Mouse (Mus musculus): ENCODE data around the gene Emp1. TPM values are rescaled to one million over a fixed set of nuclear protein-coding genes. Genes with fewer than 3 reads are reported as not detected.

Emp1 gene
- 10 to 100 TPM; 20.3 to 60.2 TPM for total RNA-seq (2021)
- long read RNA-seq, experiment 1, partial matches to known transcripts: 5 of 8 reads
- long read RNA-seq, experiment 1, other reads (novel, unspliced or antisense): 0 of 8 reads
- long read RNA-seq, experiment 2: 0 reads

DNA sequence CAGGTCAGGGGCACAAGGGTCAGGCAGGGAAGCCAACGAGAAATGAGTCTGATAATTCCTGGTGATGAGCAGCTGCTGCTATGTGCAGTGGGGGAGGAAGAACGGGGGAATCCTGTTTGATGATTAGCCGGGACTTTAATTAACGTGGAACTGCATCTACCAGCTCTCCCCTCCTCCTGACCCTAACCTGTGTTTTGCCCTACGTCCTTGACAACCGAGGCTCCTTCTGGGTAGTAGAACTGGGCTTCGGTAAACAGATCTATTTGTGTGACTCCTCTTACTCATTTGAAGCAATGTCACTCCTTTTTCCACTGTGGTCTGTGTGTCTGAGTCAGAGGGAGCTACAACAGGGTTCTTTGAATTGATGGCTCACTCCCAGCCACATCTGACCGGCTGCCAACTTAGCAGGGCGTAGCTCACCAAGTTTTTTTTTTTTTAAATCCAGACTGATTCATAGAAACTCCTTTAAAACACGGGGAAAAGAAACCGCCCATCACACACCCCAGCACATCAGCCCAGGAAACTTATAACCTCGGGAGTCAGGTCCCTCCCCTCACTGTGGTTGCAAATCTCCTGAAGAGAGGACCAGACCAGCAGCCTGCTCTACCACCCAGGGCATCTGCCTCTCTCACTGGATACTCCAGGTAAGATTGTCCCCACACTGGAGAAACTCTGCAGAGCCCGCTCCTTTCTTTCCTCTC, at the start of gene Emp1:
TSS of gene Emp1 (plus strand) at position 87 of the 701 bp plus-strand sequence.
- TF ChIP-seq CTCF (IDR thresholded peaks at IDR 0.05): no peak

DNA sequence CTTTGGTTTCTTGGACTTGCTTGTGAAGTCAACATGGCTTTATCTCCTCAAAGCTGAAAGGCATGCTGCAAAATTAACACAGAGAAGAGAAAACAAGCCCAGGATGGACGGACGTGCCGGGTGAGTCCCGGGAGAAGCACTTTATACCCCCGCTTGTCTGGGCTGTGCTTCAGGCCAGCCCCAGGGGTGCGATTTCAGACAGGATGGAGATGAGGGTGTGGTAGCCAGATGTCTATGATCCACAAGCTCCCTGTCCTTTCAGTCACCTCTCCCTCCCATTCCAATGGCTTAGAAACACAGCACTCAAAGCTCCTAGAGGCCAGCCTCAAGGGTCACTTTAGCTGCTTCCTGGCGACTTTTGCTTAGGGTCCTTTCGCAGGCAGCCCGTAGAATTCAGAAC, 48.4 kb upstream of the Emp1 start:
- intact Hi-C loops (cut with DNase I): no loop called here
- peak overlapping the region; percentile 65 for H3K27ac ChIP-seq
- H3K4me3 ChIP-seq: no peak overlapping the region
- peak; percentile 75 for DNase-seq
- TF ChIP-seq CTCF (IDR thresholded peaks at IDR 0.05): no peak

More for the DNA sequence above, at the start of gene Emp1:
- Histone ChIP-seq H3K4me3 (peak within 1 kb of the TSS; percentile 76), H3K27ac (peak within 1 kb of the TSS; percentile 92)
- peak; percentile 92 for DNase-seq
- intact Hi-C loops (cut with DNase I): loop anchor here (5.0 kb wide), 1 partner anchor 45 kb away; no protein-coding TSS in a partner anchor

GRCm38 (mm10) chr6:135316141-135316540, 46.2 kb upstream of the Emp1 start:
- no peak for TF ChIP-seq CTCF (IDR thresholded peaks at IDR 0.05)
- intact Hi-C loops (cut with DNase I): loop anchor here (5.0 kb wide), 1 partner anchor 46 kb away; the partner anchor contains the start of gene Emp1
- no peak for DNase-seq
- H3K4me3 ChIP-seq: no peak overlapping the region
- H3K27ac ChIP-seq: peak overlapping the region; percentile 57; the same call in 1 of the 2 replicates

GRCm38 (mm10) chr6:135319431-135319933, 42.9 kb upstream of the Emp1 start:
- no peak overlapping the region for H3K4me3 ChIP-seq
- H3K27ac ChIP-seq: no peak overlapping the region
- no peak for TF ChIP-seq CTCF (IDR thresholded peaks at IDR 0.05)
- intact Hi-C loops (cut with DNase I): loop anchor here (5.0 kb wide), 1 partner anchor 43 kb away; the partner anchor contains the start of gene Emp1
- DNase-seq: no peak

DNA sequence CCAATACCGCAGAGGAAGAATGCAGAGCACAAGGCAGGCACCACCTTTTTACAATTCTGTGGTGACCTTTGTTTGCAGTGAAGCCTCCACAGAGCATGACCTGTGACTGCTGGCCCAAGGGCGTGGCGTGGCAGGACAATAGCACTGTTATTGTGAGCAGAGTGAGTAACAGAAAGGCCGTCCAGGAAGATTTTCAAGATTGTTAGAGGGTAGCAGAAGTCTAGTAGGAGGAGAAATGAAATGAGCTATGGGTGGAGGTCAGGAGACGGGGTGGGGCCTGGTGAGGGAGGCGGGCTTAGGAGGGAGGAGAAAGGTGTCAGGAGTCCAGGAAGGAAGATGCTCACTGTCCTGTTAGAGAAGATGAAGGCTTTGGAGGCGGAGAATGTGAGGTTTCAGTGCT, 39.6 kb upstream of the Emp1 start:
- peak; percentile 51 for DNase-seq
- Histone ChIP-seq H3K27ac (peak overlapping the region; percentile 61), H3K4me3 (peak overlapping the region; percentile 38)
- intact Hi-C loops (cut with DNase I): no loop called here
- TF ChIP-seq CTCF (IDR thresholded peaks at IDR 0.05): no peak

DNA sequence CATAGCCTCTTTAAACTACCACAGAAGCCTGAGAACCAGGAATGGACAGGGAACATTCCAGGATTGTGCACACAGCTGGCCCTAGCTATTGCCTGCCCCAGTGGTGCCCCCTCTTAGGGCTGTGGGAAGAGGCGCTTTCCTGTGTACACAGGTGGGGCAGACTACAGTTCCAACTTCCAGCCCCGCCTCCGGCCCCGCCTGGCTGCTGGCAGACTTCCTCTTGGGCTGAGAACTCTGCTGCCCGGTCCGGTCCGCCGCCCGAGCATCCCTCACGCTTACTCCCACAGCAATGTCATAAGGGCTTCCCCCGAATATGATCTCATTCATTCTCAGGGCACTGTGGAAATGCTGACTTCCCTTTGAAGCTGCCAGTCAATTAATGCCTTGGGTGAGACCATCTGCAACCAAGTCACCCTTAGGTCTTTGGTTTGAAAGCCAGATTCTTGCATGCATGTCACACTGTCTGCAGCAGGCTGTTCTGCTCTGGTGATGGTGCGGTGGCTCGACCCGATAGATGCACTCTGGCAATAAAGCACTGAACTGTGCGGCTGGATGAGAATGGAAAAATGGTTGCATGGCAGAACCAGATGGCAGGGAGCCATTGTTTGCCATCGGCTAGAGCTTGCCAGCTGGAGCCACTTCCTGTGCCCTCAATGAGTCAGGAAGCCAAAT, 38.9 kb upstream of the Emp1 start:
- no peak for TF ChIP-seq CTCF (IDR thresholded peaks at IDR 0.05)

DNA sequence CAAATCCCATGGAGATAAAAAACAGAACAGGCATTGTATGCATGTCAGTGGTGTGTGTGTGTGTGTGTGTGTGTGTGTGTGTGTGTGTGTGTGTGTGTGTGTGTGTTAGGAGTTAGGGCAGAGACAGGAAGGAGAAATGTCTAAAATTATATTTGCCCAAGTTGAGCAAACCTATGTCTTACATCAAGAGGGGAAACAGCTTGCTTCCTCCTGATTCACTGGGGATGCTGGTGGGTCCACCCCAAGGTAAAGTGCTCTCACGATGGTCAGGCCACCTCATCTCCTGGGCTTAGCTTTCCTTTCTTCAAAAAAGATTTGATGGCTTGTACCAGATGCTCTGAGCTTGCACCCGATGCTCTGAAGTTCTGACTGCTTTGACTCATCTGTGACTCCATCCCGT, 38.2 kb upstream of the Emp1 start:
- no peak for DNase-seq
- intact Hi-C loops (cut with DNase I): no loop called here
- H3K27ac ChIP-seq: no peak overlapping the region
- H3K4me3 ChIP-seq: no peak overlapping the region
- no peak for TF ChIP-seq CTCF (IDR thresholded peaks at IDR 0.05)

More for the DNA sequence above, 38.9 kb upstream of the Emp1 start:
- H3K4me3 ChIP-seq: peak overlapping the region; percentile 38
- intact Hi-C loops (cut with DNase I): no loop called here
- peak; percentile 75 for DNase-seq
- H3K27ac ChIP-seq: peak overlapping the region; percentile 61

- no peak for DNase-seq
- H3K4me3 ChIP-seq: no peak overlapping the region
- intact Hi-C loops (cut with DNase I): no loop called here
- no peak overlapping the region for H3K27ac ChIP-seq
- no peak for TF ChIP-seq CTCF (IDR thresholded peaks at IDR 0.05)
These were observed 37.6 kb upstream of the Emp1 start for GRCm38 (mm10) chr6:135324686-135325300.

GRCm38 (mm10) chr6:135326847-135327246, 35.5 kb upstream of the Emp1 start:
- DNase-seq: no peak
- intact Hi-C loops (cut with DNase I): no loop called here
- TF ChIP-seq CTCF (IDR thresholded peaks at IDR 0.05): no peak

GRCm38 (mm10) chr6:135331916-135332315, 30.4 kb upstream of the Emp1 start:
- Histone ChIP-seq H3K4me3 (no peak overlapping the region), H3K27ac (peak overlapping the region; percentile 79)
- TF ChIP-seq CTCF (IDR thresholded peaks at IDR 0.05): no peak
- no peak for DNase-seq
- intact Hi-C loops (cut with DNase I): no loop called here

More at GRCm38 (mm10) chr6:135326847-135327246, 35.5 kb upstream of the Emp1 start:
- Histone ChIP-seq H3K27ac (no peak overlapping the region), H3K4me3 (no peak overlapping the region)

- intact Hi-C loops (cut with DNase I): no loop called here
- no peak for TF ChIP-seq CTCF (IDR thresholded peaks at IDR 0.05)
- Histone ChIP-seq H3K4me3 (no peak overlapping the region), H3K27ac (peak overlapping the region; percentile 79)
- no peak for DNase-seq
These were observed 29.5 kb upstream of the Emp1 start for GRCm38 (mm10) chr6:135332737-135333281.

- H3K4me3 ChIP-seq: no peak overlapping the region
- intact Hi-C loops (cut with DNase I): no loop called here
- no peak for TF ChIP-seq CTCF (IDR thresholded peaks at IDR 0.05)
- H3K27ac ChIP-seq: peak overlapping the region; percentile 78
- DNase-seq: peak; percentile 62
These were observed 28.2 kb upstream of the Emp1 start for GRCm38 (mm10) chr6:135333994-135334651.
